Mouse (Mus musculus) small intestine, adult 2 months (tissue): ENCODE results near the gene Snx11.

Source experiments
- CTCF ChIP-seq: fragments of 200-500 bp; IDR thresholded peaks from 2 replicates; pipeline ENCODE4 v1.5.1; 2012; ENCODE audit warnings: low read depth, mild to moderate bottlenecking, control low read depth, inconsistent platforms, low read length, moderate library complexity, mixed read lengths; ENCODE audit not compliant: insufficient replicate concordance, insufficient read length; ENCODE audit errors: extremely low read depth
- POLR2A ChIP-seq: fragments of 200-500 bp; IDR thresholded peaks from 2 replicates; pipeline ENCODE4 v1.6.1; 2012; ENCODE audit warnings: low read depth, mild to moderate bottlenecking, control low read depth, inconsistent platforms, low read length, moderate library complexity

DNA sequence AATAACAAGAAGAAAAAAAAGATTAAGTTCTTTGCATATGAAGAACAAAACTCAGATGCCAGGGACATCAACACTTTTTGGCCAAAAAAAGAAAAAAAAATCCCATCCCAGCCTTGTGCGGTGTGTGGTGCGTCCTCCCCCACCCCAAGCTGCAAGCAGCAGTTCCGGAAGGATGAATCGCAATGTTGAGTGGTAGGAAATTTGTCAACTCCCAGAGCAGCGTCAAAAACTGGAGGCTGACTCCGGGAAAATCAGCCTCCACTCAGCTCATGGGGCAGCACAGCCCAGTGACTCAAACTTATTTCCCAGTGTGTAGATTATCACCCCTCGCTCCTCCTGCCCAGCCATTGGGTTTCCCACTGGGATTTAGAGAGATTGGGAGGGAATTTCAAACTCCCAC is 15.4 kb downstream of the Snx11 start:
- TF ChIP-seq POLR2A (no peak), CTCF (no peak)
